Mouse (Mus musculus): ENCODE measurements around the gene Fh1.

The Fh1 gene

DNA sequence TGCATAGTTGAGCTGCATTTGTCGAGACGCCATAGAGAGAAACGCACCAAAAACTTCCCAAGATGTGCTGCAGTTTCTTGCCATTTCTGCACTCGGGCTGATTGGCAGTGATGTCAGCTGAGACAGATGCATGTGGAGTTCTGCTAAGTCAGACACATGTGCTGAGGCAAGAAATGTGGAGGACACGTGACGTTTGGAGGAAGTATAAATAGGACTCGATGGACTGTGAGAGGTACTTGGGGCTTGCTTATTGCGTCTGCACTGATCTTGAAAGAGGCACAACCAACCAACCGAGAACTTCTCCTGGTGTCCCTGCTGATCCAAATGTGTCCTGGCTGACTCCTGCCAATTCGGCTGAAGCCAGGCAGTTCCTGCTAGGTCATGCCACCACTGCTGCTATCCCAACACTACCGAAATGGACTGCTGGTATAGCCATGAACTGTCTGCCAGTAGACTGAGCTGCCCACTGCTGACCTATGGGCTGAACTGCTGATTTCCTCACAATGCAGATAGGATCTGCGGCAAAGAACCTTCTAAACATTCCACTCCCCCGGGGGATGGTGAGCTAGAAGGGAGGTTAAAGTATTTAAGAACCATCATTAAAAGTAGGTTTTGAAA lies 5.5 kb downstream of the Fh1 start, which contains the start of gene Kmo:
Gene Kmo (plus strand): TSS at position 568 of the 618 bp plus-strand sequence.
- no peak for DNase-seq (ENCODE audit: low read depth, low spot score)

- no peak for DNase-seq (ENCODE audit: low read depth, low spot score)
Measured at GRCm38 (mm10) chr1:175614992-175615391, 10.4 kb downstream of the Fh1 start.

DNA sequence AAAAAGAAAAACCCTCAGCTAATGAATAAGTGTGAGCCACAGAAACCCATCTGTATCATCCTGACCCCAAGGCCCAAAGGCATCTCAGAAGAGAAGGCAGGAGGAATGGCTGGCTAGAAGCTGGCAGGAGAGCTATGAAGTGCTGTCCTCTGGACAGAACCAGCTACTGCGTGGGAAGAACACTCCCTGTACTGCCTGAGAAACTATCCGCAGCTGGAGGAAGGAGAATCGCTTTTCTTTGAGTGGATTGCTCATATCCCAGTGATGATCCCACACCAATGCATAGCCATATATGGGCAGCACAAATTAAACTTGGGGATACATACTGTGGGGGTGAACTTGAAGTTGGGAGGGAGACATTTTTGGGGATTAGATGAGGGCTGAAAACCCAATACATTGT lies 16.7 kb downstream of the Fh1 start:
- DNase-seq (ENCODE audit: low read depth, low spot score) = no peak

GRCm38 (mm10) chr1:175607838-175608585 lies 17.4 kb downstream of the Fh1 start:
- no peak for DNase-seq (ENCODE audit: low read depth, low spot score)

GRCm38 (mm10) chr1:175607308-175607707 lies 18.1 kb downstream of the Fh1 start:
- no peak for DNase-seq (ENCODE audit: low read depth, low spot score)

GRCm38 (mm10) chr1:175603390-175603789 lies 22.0 kb downstream of the Fh1 start:
- no peak for DNase-seq (ENCODE audit: low read depth, low spot score)

GRCm38 (mm10) chr1:175602231-175602630 lies 23.2 kb downstream of the Fh1 start:
- DNase-seq (ENCODE audit: low read depth, low spot score) = no peak

GRCm38 (mm10) chr1:175592832-175593231 lies 32.6 kb downstream of the Fh1 start:
- no peak for DNase-seq (ENCODE audit: low read depth, low spot score)

DNA sequence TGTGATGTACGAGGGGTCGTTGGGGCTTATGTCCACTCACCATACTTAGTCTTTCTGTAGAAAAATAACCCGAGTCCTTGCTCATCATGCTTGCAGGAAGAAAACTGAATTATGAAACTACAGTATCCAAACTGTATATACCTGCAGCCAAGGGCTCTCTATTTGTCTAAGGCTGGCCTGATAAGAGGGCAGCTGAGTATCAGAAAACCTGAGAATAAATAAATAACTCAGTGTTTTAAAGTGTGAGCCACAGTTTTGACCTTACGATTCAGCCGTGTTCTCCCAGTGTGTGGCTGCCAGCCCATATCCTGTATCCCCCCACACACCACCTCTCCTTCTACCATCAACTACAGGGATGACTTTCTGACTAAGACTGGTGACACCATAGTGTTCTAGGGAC lies 38.8 kb downstream of the Fh1 start:
- no peak for DNase-seq (ENCODE audit: low read depth, low spot score)

GRCm38 (mm10) chr1:175585267-175585666 lies 40.2 kb downstream of the Fh1 start:
- DNase-seq (ENCODE audit: low read depth, low spot score) = no peak

DNA sequence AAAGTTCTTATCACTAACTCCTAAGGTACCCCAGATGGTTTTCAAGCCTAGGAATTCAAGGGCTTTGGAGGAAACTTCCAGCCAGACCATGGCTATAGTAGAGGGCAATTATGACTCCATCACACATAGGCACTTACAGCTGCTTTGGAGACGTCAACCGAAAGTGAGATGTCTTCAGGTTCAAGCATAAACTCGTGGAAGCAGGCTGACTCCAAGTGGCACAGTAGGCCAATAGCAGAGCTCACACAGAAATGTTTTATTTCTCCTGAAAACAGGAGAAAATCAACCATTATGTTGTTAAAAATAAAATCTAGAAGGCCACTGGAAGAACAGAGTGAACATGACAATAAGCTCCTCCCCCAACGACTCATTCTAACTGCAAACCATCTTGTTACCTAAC lies 42.6 kb downstream of the Fh1 start:
- DNase-seq (ENCODE audit: low read depth, low spot score) = no peak

DNA sequence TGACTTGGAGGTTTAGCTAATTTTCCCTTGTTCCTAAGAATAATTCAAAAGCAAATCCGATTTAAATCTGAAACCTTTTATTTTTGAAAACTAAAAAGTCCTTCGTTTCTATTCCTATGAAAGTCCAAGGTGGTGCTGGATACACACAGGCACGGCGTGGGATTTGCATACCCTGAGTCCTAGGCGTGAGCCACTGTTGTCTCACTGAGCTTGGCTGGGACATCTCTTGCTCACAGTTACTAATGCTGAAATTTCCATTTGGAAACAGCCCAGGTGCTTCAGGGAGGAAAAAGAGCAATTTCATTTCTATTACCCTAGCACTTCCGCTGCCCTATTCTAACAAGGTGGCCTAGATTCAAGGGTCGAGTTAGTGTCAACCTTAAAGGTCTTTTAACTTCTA lies 45.1 kb downstream of the Fh1 start:
- no peak for DNase-seq (ENCODE audit: low read depth, low spot score)

- DNase-seq (ENCODE audit: low read depth, low spot score) = no peak
Measured at GRCm38 (mm10) chr1:175579598-175580235, 45.7 kb downstream of the Fh1 start.

- DNase-seq (ENCODE audit: low read depth, low spot score) = no peak
Measured at GRCm38 (mm10) chr1:175578425-175579096, 46.9 kb downstream of the Fh1 start.

GRCm38 (mm10) chr1:175574129-175574528 lies 51.3 kb downstream of the Fh1 start:
- DNase-seq (ENCODE audit: low read depth, low spot score) = no peak

- no peak for DNase-seq (ENCODE audit: low read depth, low spot score)
Measured at GRCm38 (mm10) chr1:175565579-175566103, 59.8 kb downstream of the Fh1 start.

GRCm38 (mm10) chr1:175564321-175564720 lies 61.1 kb downstream of the Fh1 start:
- no peak for DNase-seq (ENCODE audit: low read depth, low spot score)

GRCm38 (mm10) chr1:175562379-175562778 lies 63.1 kb downstream of the Fh1 start:
- no peak for DNase-seq (ENCODE audit: low read depth, low spot score)

GRCm38 (mm10) chr1:175561806-175562205 lies 63.6 kb downstream of the Fh1 start:
- DNase-seq (ENCODE audit: low read depth, low spot score) = no peak

GRCm38 (mm10) chr1:175554641-175555040 lies 70.8 kb downstream of the Fh1 start:
- no peak for DNase-seq (ENCODE audit: low read depth, low spot score)

GRCm38 (mm10) chr1:175552474-175552873 lies 73.0 kb downstream of the Fh1 start:
- DNase-seq (ENCODE audit: low read depth, low spot score) = no peak

DNA sequence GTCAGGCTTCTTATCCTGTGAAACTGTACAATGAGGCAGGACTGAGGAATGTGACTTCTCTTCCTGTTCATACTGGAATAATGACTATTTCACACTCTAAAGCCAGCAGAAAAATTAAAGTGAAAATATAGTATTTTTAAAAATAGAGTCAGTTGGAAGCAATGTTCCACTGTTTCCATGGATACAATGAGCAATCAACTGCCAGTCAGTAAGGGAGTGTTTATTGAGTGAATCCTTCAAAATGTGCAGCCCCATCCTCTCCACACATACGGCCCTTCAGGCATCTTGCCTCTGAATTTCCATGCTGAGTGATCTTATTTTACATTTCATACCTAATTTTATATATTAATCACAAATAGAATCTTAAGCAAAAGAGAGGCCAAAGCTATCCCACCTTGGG lies 74.8 kb downstream of the Fh1 start:
- no peak for DNase-seq (ENCODE audit: low read depth, low spot score)

All from embryo, embryonic 11.5 days (tissue).